Mouse (Mus musculus) C2C12 (cell line): ENCODE results near the gene Pex7.

Experiments
- CEBPB ChIP-seq: IDR thresholded peaks from one replicate; pipeline ENCODE4 v1.6.1; 2011; ENCODE audit warnings: low read depth, mild to moderate bottlenecking, control low read depth, moderate library complexity
- CTCF ChIP-seq: IDR thresholded peaks from one replicate; pipeline ENCODE4 v1.5.1; 2011; ENCODE audit not compliant: control insufficient read depth, insufficient read depth, insufficient read length
- FOSL1 ChIP-seq: IDR thresholded peaks from one replicate; pipeline ENCODE4 v1.8.0; 2011; ENCODE audit warnings: mild to moderate bottlenecking, low read length; ENCODE audit not compliant: poor library complexity, insufficient read depth, severe bottlenecking
- MAX ChIP-seq: IDR thresholded peaks from one replicate; pipeline ENCODE4 v1.6.1; 2011; ENCODE audit warnings: mild to moderate bottlenecking, control low read depth
- MYOD1 ChIP-seq: IDR thresholded peaks from one replicate; pipeline ENCODE4 v1.6.1; 2011; ENCODE audit warnings: low read depth; ENCODE audit not compliant: control insufficient read depth, insufficient read length
- USF1 ChIP-seq: IDR thresholded peaks from one replicate; pipeline ENCODE4 v1.6.1; 2011; ENCODE audit warnings: low read depth, mild to moderate bottlenecking, control low read depth, moderate library complexity

DNA sequence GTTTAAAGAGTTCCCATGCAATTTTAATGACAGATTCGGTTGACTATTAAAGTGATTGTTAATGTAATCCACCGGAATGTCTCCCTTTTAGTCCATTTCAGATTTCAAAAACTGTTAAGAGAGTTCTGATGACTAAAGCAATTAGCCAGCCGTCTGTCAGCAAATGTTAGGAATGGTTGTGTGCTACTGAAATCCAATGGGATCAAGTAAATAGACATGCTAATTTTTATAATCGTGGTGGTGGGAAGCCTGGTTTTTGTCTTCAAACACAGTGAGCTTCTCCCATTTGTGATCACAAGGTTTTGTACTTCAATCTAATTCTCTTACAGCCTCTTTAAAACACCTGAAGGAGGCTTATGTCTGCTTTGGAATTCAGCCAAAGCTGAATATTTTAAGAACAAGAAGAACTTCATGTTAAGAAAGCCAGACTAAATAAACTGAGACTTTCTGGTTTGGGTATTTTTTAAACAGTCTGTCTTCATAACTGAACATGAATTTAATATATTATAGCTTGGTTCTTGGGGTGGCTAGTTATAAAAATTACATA lies 28.4 kb upstream of the Pex7 start:
- no peak for TF ChIP-seq CEBPB
- no peak for TF ChIP-seq CTCF
- no peak for TF ChIP-seq USF1
- no peak for TF ChIP-seq MAX
- TF ChIP-seq FOSL1, result no peak
- TF ChIP-seq MYOD1, result no peak
